Mouse (Mus musculus): Measurements from ENCODE around the gene Nae1.
"Not testable (repeated sequence)": the region's sequence is repeated elsewhere in the genome, so short reads cannot be mapped to it uniquely, and the experiment has no call there.

Gene Nae1

DNA sequence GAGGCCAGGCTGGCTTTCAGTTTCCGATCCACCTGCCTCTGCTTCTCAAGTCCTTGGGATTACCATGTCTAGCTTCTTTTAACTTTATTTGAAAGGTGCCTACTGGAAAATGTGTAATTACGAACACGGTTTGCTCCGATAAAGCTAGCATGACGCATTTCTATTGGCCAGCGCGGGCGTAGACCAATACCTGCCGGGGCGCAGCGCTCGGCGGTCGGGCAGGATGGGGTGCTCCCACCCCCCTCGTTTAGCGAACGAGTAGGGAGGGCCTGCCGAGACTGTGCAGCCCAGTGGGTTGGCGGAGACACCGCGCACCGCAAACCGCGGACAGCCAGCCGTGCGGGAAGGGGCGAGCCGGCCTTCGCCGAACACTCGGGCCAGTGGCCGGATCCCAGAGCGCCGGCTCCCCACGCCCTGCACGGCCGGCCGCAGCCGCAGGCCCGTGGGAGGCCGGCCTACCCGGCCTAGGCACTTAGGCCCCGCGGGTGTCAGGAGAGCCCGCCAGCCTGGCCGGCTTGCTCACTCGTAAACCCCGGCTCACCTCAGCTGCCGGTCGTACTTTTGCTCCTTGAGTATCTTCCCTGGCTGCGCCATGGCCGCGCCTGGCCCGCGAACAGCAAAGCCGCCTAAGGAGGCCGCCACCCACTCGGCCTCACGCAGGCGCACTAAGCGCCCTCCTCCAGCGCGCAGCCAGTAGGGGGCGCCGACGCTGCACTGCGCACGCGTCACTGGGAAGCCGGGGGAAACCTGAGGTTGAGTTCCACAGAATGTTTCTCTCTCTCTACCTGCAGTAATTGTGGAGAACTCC lies at the start of gene Nae1, which contains the start of gene Car7:
Nae1 (minus strand) TSS at position 667 of the 808 bp plus-strand sequence.
Car7 (plus strand) TSS at position 719 of the 808 bp plus-strand sequence.
- peak; percentile 90 to 92 for DNase-seq (ENCODE audit: low spot score in 2 of 2)

DNA sequence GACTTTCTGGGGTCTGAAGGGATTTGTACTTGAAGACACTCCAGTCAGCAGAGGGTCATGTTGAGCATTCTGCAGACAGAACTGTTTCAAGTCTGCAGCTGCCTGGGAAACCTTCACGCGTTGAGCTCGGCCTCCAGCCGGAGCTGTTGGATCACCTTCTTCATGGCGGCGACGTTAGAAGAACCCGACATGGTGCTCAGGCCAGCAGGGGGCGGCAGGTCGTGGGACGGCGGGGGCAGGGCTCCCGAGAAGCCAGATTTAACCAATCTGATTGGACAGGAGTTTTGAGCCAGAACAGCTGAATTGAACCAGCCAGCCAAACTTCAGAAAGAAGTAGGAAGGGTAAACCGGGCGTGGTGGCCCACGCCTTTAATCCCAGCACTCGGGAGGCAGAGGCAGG lies 43.2 kb upstream of the Nae1 start:
- not testable (repeated sequence) for DNase-seq (ENCODE audit: low spot score in 2 of 2)

DNA sequence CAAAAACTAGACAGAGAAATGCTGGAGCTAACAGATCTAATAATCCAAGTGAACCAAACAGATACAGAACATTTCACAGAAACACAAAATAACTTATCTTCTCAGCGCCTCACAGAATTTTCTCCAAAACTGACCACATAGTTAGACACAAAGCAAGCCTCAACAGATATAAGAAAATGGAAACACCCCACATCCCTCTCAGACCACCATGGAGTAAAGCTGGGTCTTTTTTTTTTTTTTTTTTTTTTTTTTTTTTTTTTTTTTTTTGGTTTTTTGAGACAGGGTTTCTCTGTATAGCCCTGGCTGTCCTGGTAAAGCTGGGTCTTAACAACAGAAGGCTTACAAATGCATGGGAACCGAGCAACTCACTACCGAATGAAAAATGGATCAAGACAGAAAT lies 42.4 kb upstream of the Nae1 start:
- no peak for DNase-seq (ENCODE audit: low spot score in 2 of 2)

DNA sequence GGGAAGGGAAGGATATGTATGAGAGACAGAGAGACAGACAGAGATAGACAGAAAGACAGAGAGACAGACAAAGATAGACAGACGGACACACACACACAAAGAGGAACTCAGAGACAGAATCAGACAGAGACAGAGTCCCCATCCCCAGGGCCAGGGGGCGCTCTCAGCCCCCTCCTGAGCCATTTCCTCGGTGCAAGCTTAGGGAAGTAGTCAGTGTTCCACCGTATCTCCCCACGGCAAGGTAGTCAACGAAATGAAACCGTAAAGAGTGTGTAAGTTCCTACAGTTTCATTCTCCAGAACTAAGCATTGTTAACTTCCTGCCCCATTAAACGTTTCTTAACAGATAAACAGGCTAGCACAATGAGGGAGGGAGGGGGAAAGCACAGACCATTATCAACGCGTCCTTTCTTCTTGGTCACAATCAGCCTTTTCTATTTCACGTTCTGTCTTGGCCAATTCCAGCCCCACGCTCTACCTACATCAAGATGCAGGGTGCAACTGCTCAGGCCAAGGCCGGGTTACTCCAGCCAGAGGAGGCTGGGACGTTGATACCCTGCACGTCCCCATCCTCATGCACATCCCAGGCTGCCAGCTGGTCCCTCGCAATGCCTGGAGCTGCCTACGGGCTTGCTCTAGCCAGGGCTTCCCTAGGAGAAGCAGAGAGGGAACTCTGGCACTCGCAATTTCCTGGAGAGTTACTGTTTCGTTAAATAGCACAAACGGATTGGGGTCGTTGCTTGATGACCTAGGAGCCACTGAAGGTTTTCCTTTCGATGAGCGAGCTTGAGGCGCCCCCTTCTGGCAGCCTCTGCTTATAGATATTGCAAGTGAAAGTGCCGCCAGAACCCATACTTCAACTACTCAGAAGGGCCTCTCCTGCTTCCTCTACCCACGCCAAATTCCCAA lies 36.3 kb upstream of the Nae1 start:
- DNase-seq (ENCODE audit: low spot score in 2 of 2) = peak; percentile 76 to 85

DNA sequence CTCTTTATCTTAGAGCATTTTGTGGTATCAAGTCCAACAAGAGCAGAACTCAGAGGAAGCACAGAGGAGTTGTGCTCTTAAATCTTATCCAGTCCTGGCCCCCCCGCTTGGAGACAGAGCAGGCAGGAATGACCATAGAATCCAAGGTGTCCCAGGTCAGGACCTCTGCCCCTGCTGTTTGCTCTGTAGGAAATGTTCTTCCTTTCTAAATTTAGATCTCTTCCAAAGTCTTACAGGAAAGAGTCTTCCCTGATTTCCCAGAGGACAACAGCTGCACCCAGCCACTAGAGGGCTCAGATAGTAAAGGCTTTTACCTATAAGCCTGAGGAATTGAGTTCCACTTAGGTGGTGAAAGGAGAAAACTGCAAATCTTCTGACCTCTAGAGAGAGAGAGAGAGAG lies 35.1 kb upstream of the Nae1 start:
- no peak for DNase-seq (ENCODE audit: low spot score in 2 of 2)

DNA sequence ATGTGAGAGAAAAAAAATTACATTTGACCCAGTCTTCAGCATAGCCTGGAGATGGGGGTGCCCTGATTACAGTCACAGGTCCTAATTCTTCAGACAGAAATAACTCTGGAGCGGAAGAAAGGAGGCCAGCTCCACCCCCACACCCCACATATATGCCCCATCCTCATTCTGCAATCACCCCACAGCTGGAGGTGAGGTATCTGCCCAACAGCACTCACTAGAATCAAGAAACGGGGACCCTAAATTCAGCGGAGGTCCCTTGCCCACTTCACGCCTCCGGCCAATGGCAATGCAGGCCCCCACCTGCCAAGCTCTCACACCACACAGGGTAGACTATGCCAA lies 31.0 kb upstream of the Nae1 start:
- no peak for DNase-seq (ENCODE audit: low spot score in 2 of 2)

DNA sequence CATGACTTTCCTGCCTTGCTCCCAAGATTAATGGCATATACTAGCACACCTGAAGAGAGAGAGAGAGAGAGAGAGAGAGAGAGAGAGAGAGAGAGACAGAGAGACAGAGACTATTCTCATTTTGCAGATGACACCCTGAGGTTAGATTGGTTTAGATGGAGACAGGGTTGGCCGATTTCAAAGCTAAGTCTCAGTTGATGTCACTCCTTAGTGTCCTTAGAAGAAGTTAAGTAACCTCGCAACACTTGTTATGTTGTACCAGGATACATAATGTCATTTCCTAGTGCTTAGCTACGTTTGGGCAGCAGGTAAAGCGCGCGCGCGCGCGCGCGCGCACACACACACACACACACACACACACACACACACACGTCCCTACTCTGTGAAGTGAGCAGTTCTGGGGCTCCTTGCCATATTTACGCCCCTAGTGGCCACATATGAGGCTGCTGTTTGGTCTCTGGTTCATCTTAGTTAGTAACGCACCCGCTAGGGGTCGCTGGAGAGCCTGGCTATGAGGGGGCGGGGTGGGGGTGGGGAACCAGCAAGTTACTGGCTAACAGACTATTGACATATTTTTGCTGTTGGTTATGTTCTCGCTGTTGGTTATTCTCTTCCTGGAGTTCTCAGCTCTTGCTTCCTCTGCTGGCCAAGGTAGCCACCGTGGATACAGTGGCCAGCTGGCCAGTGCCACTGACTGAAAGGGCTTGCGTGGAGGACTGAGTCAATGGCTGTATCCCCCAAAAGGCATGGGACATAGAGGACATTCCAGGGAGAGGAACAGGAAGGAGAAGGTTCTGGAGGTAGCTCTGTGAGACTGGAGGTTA lies 30.4 kb upstream of the Nae1 start:
- DNase-seq (ENCODE audit: low spot score in 2 of 2) = peak; percentile 77 to 82

DNA sequence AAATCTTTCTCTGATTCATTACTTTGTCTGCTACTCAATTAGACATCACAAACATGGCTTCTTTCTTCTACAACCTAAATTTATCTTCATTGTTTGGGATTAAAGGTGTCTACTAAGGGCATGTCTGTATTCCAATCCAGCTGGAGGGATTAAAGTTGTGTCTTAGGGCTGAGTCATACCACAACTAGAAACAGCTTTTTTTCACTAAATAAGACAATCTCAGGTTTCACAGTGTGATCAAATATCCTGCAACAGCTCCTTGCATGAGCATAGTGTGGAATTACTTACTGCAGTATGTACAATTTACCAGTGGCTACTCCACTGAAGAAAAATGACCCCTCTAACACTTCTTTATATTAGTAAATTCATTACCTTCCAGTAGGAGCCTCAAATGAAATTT lies 26.3 kb upstream of the Nae1 start:
- no peak for DNase-seq (ENCODE audit: low spot score in 2 of 2)

DNA sequence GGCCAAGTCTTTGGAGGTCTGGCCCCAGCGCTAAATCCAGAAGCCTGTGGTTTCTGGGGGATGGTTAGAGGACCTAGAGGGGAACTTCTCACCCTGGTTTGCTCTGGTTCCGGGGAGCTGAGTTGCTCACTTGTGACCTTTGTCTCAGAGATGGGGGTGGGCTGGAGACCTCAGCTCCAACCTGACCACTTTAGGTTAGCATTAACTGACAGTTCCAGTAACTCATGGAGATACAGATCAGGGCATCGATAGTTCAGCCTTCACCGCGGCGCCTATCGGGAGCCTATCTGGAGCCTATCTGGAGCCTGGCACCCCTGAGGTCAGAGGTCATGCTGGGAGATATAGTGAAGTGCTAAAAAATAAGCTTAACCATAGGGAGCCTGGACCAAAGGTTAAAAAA lies 22.8 kb upstream of the Nae1 start:
- no peak for DNase-seq (ENCODE audit: low spot score in 2 of 2)

DNA sequence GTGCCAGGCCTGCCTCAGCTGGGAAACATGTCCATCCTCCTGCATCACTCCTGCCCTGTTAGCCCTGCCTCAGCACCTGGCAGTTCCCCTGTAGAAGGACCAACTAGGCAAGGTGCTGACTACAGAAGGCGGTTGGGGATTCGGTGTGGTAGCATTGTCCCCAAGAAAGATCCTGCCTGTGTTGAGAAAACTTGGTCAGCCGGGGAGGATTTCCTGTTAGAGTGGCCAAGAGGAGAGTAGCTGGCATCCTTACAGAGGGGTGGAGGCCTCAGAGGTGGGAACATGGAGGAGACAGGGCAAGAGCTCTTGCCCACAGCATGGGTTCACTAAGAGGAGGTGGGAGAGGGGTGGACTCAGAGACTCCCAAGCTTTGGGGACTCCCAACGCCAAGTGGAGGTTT lies 20.8 kb upstream of the Nae1 start:
- DNase-seq (ENCODE audit: low spot score in 2 of 2) = no peak

DNA sequence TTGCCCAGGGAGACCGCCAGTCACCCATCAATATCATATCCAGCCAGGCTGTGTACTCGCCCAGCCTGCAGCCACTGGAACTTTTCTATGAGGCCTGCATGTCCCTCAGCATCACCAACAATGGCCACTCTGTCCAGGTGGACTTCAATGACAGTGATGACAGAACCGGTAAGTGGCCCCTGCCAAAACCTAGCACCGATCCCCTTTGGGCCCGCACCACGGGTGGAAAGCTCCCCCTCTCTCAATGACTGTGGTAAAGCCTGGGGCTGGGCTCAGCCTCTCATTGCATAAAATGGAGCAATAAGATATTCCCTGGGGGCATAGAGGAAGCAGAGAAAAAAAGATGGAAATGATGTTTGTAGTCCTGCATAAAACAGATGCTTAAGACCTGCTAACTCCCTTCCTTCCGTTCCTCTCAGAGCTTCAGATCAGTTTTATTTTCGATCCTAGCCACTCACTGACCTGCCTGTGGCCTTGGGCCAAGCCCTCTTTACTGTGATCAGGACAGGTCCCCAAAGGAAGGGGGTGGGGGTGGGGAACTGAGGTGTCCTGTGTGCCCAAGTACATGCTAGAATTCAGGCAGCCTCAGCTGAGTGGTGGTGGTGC lies 9.1 kb upstream of the Nae1 start:
- DNase-seq (ENCODE audit: low spot score in 2 of 2) = no peak

DNA sequence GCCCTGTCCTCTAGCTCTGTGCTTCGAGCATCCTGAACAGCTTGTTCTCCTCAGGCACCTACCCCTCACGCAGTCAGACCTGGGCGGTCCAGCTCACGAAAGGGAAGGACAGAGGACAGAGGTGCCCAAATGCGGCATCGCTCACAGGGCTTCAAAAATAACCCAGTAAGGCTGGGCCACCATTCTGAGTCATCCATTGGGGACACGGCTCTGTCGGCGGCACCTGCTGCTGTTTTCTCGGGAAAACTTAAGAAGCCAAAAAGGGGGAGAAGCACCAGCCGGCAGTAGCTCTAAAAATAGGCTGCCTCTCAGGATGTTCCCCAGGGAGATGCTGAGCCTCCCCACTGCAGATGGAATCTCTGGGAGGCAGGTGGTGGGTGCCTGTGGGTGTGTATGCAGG lies 7.7 kb upstream of the Nae1 start:
- no peak for DNase-seq (ENCODE audit: low spot score in 2 of 2)

DNA sequence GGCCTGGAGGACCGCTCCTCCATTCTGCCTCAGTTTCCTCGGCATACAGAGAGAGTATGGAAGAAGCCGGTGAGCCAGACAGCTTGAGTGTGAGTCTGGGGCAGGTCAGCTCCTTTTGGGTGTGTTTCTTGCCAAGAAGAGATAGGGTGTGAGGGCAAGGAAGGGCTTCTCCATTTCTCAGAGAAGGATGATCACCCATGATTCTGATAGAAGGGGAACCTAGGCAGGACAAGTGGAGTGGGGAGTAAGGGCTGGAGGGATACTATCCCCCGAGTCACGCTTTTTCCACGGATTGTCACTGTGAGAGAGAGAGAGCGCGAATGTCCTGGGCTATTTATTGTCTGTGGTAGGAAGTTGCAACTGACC lies 7.1 kb upstream of the Nae1 start:
- no peak for DNase-seq (ENCODE audit: low spot score in 2 of 2)

DNA sequence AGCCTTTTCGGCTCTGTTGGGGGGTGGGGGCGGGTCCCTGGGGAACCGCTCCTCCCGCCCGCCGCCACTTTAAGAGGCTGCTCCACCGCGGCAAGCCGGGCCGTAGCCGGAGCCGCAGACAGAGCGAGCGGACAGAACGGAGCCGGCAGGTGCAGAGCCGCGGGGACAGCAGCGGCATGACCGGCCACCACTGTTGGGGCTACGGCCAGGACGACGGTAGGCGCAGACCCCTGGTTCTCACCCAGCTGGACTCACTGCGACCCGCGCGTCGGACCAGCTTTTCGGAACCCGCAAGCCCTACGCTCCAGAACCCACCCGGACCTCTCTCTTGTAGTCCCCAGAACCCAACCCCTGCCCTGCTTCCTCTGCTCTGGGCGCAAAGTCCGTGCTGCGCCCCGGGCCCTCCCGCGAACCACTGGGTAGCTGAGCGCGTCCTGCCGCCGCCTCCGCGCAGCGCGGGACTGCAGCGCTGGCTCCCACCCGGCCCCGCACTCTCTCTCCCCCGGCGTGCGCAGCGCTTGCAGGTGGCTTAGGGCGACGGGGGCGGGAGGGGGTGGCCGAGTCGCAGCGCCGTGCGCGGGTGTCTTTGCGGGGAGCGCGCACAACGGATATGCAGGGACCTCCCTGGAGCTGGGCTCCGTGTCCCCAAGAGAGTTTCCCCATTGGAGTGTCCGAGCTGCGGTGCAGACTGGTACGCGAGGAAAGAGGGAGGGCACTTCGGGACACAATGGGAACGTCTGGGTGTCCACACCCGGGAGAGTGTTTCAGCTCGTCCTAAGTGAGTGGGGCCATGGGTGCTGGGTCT lies 6.5 kb upstream of the Nae1 start:
- DNase-seq (ENCODE audit: low spot score in 2 of 2) = no peak

DNA sequence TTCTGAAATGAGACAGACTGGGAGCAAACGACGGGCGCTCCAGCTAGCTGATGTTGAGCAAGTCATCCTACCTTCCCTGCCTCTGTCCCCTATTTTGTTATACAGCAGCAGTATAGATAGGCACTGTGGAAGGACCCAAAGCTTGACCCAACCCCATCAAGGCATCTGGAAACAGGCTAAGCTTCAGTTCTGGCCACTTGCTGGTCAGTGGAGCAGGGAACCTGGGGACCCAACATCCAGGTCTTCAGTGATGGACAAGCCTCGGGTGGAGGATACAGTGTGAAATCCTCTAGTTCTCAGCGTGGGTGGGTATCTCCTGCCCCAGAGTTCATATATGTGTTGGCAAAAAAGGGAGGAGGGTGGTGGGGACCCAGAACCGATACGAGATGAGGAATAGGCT lies 5.8 kb upstream of the Nae1 start:
- DNase-seq (ENCODE audit: low spot score in 2 of 2) = no peak

DNA sequence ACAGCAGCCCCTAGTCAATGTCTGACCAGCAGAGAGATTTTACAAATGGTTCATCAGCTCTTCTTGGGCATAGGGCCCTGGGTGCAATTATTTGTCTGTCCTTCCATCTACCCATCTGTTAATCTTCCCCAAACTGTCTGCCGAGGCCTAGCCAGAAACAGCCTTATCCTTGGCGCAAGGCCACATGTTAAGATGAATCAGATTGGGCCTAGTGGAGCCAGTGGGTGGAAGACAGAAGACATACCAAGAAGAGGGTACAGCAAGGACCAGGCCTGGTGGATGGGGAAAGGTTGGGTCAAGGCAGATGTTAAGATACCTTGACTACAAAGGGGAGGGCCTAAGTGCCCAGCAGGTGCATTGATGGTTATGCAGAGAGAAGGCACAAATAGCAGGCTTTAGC lies 5.1 kb upstream of the Nae1 start:
- DNase-seq (ENCODE audit: low spot score in 2 of 2) = no peak

DNA sequence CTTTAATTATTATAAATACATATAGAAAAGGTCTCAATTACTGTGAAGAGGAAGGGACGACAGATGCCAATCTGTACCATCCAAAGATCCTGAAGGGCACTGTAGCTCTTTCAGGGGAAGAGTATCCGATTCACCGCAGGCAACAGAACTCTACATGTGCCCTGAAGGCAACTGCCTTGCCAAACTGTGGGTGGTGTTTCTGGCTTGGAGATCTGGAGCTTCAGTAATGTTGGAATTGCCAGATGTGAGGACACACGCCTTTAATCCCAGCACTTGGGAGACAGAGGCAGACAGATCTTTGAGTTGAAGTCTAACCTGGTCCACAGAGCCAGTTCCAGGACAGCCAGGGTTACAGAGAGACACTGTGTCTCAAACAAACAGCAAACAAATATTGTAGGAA lies 4.5 kb upstream of the Nae1 start:
- DNase-seq (ENCODE audit: low spot score in 2 of 2) = no peak

DNA sequence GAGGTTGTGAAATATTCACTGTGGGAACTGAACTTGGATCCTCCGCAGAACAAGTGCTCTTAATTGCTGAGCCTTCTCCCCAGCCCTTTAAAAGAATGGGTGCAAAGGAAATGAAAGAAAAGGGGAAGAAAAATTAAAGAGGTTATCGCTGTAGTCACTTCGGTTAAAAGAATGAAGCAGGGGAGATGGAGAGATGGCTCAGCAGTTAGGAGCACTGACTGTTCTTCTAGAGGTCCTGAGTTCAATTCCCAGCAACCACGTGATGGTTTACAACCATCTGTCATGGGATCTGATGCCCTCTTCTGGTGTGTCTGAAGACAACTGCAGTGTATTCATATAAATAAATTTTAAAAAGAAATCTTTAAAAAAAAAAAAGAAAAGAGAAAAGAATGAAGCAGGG lies 1.6 kb upstream of the Nae1 start:
- DNase-seq (ENCODE audit: low spot score in 2 of 2) = no peak

DNA sequence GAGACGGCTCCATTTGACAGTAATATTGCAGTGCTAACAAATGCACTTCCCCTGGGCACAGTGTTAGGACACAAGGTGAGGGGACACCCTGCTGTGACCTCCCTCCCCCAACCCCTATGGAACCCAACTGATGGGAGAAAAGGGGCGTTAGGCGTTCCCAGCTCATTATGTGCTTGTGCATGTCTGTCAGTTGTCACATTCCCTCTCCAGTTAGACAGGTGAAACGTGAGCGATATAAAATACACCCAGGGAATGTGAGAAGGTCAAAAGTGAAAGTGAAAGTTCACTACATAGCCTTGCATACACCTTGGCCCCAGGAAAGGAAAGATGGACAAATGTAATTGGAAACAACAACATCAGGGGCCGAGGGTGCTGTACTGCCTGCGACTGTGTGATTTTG lies 941 bp upstream of the Nae1 start:
- no peak for DNase-seq (ENCODE audit: low spot score in 2 of 2)

DNA sequence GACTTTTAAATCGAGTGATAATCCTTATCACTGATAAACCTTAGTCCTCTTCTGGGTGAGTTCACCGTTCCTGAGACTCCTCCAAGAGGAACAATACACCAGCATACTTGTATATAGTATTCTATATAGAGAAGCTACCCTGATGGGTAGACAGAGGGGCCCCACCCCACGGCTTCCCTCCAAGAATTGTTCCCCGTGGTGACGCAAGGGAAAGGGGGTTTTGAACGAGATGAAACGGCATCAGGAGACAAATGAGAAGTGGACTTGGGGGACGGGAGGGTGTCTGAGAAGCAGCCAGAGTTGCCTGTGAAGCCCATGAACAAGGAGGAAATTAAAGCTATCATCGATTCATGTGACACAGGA lies 323 bp upstream of the Nae1 start:
- peak; percentile 30 to 50 for DNase-seq (ENCODE audit: low spot score in 2 of 2)

DNA sequence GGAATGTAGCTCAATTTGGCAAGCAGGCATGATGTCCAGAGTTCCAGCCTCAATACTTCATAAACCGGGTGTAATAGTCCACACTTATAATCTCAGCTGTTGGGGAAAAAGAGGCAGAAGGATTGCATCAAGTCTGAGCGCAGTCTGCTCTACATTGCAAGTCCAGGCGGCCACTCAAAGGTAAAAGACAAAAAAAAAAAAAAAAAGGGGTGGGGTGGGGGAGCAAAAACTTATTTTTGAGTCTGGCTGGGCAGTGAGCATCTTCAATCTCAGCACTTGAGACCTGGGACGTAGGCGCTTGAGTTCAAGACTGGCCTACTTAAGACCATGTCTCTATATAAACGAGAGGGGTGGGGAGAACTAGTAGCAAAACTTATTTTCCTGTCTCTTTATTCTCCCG lies 886 bp downstream of the Nae1 start:
- DNase-seq (ENCODE audit: low spot score in 2 of 2) = no peak

All from spleen, postnatal 36 days (tissue).